Mouse (Mus musculus) layer of hippocampus, adult 9-10 months (tissue): ENCODE results near the gene Gm26661.

Source experiments
- DNase-seq: peaks from one replicate; pipeline ENCODE4 v3.0.0; 2022; ENCODE audit warnings: low spot score

Gm26661 gene

GRCm38 (mm10) chr14:7821341-7821740 is 30.0 kb downstream of the Gm26661 start:
- no peak for DNase-seq

GRCm38 (mm10) chr14:7822693-7823092 is 31.3 kb downstream of the Gm26661 start:
- no peak for DNase-seq

GRCm38 (mm10) chr14:7824651-7825268 is 33.4 kb downstream of the Gm26661 start:
- DNase-seq, result no peak

DNA sequence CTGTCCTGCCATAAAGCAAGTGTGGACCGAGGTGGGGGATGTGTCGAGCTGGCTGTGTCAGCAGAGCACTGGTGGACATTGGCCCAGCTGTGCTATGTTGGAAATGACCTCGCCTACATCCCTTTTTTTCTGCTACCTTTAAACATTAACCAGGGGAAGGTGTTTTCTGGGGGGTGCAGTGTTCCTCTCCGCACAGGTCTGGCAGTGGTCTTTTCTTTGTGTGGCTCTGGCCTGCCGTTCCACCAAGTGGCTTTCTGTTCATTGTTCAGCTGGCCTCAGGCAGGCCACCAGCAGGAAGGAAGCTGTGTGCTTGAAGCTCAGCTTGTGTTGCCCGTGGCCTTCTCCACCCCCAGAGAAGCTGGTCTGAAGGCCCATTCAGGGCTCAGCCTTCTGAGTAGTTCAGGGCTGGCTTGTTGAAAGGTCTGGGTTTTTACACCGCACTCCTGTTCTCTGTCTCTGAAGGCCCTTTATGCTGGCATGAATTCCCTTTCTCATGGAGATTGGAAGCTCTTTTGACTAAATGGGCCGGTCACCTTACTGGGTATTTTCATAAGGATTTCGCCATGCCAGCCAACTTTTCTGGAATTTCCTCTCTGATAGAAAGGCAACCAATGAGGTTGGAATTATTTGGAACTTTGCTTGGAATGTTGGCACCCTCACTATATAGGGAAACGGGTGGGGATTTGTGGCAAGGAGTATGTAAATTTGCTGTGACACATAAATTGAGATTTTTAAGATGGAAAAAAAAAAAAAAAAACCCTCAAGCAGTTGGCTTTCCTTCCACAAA is 35.0 kb downstream of the Gm26661 start:
- DNase-seq, result no peak

- no peak for DNase-seq
Measured at GRCm38 (mm10) chr14:7829181-7829580, 37.8 kb downstream of the Gm26661 start.

- DNase-seq, result no peak
Measured at GRCm38 (mm10) chr14:7831770-7832439, 40.5 kb downstream of the Gm26661 start.

DNA sequence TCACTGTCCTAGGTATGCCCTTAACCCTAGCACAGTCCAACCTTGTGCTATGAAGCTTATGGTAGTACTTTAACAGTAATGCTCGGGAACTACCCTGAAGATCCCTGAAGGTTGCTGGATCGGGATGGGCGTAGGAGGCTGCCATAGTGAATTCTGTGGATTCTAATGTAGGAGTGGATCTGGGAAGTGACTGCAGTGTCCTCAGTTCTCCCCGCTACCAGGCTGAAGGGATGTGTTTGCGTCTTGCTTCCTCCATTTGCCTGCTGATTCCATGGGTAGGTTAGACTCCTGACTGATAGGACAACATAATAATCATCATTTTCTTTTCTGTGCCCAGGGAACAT is 41.0 kb downstream of the Gm26661 start:
- DNase-seq, result no peak

GRCm38 (mm10) chr14:7833458-7833857 is 42.1 kb downstream of the Gm26661 start:
- DNase-seq, result no peak

DNA sequence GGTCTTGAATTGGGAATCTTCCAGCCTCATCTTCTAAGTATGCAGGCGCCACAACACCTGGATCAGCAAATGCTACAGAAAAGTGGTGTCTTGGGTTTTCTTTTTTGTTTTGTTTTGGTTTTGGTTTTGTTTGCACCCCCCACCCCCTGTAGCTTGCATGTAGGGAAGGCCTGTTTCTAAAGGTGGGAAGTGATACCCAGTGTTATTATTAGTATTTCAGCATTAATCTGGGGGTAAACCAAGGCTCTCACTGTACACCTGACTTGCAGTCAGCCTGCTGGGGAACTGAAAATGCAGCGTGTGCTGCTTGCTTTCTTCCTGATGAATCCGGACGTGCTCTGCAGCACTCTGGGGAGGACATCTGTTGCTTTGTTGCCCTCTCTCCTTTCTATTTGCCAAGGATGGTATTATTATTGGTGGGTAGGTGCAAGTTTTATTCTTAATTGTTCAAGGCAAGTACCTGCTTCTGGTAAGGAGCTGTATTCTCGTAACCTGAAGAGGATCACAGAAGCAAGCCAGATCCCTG is 47.2 kb downstream of the Gm26661 start:
- DNase-seq, result no peak

DNA sequence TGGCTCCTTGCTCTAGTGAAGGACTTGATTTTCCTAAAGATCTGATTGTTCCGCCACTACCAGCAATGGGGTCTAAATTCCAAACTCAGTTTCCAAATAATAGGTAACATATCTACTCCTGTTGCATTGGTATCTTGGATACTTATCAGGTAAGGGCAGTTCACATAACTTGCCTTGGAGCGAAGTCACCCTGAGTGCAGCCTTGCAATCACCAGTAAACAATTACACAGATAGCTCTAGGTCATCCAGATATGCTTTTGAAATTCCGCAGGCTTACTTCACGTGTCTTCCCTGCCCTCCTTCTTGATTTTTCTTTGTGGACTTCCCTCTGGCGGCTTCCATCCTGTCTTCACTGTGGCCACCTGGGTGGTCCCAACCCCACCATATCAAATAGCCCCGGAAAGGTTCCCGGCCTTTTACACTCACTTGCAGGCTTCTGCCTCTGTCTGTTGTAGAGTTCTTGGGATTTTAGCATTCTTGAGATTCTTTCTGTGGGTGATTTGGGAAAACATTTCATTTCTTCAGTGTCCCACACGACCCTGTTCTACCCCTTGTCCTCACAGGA is 48.6 kb downstream of the Gm26661 start:
- DNase-seq, result no peak
